Mouse (Mus musculus): ENCODE results near the gene Tll2. TPM values are rescaled to one million over a fixed set of nuclear protein-coding genes. Genes with fewer than 3 reads are reported as not detected.

The Tll2 gene
- polyA plus RNA-seq, 1 experiment from 2014 or later, result 0.10 TPM

DNA sequence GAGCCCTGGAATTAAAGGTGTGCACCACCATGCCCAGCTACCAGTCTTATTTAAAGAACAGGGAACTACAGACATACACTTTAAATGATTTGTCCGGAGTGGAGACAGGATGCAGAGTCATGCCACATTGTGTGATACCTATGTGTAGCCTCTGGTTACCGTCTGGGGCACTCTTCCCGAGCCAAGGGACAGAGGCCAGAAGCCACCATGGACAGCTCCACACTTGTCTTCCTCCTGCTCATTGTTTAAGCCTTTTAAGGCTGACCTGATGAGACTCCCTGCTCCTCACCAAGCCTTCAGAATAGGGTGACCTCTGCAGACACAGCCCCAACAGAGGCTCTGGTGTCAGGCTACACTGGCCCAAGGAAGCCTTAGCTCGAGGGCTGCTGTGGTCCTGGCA is 67.0 kb downstream of the Tll2 start:
- H3K27ac ChIP-seq (ENCODE audit: low read length), result no peak overlapping the region
- H3K4me2 ChIP-seq (ENCODE audit: low read depth, low read length), result no peak overlapping the region
- no peak overlapping the region for H3K4me3 ChIP-seq (ENCODE audit: low read length)
- no peaks in the 10 kb centered on the region for H3K27me3 ChIP-seq (replicated peaks; ENCODE audit: control insufficient read depth, insufficient read depth, low read length)
- H3K9me3 ChIP-seq (ENCODE audit: control insufficient read depth, low read length), result no peaks in the 10 kb centered on the region
- no peak overlapping the region for H3K9ac ChIP-seq (ENCODE audit: low read depth, low read length)
- WGBS, result 46% methylated on average over 4 of the region's 4 CpGs
- H3K36me3 ChIP-seq (ENCODE audit: control insufficient read depth, insufficient read depth, low read length), result no peaks in the 10 kb centered on the region
- no peak for ATAC-seq
- H3K4me1 ChIP-seq (ENCODE audit: control insufficient read depth, insufficient read depth, low read length), result no peaks in the 10 kb centered on the region

GRCm38 (mm10) chr19:41123009-41123408 is 83.6 kb downstream of the Tll2 start:
- Histone ChIP-seq H3K4me3 (ENCODE audit: low read length) (no peak overlapping the region), H3K4me2 (ENCODE audit: low read depth, low read length) (no peak overlapping the region), H3K36me3 (ENCODE audit: control insufficient read depth, insufficient read depth, low read length) (no peaks in the 10 kb centered on the region), H3K9me3 (ENCODE audit: control insufficient read depth, low read length) (no peaks in the 10 kb centered on the region), H3K9ac (ENCODE audit: low read depth, low read length) (no peak overlapping the region), H3K27ac (ENCODE audit: low read length) (no peak overlapping the region), H3K27me3 (replicated peaks; ENCODE audit: control insufficient read depth, insufficient read depth, low read length) (no peaks in the 10 kb centered on the region), H3K4me1 (ENCODE audit: control insufficient read depth, insufficient read depth, low read length) (no peaks in the 10 kb centered on the region)
- ATAC-seq, result no peak
- 37% methylated on average over 3 of the region's 3 CpGs for WGBS

DNA sequence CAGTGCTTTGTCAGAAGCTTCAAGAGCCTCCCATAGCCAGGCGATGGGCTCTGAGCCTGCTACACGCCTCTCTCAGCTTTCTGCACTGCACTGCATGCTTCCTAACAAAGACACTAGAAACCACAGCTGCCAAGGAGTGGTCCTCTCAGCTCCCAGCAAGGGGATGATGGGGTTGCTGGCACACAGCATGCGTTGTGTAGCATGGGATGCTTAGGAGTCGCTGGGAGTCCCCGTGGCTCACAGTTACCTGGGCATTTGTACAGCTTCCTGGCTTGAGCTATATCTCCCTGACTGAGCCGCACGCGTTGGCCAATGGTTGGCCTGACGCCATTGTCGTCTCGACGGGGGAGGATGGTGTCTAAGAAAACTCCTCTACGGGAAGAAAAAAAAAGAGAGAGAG is 86.7 kb downstream of the Tll2 start:
- H3K27me3 ChIP-seq (replicated peaks; ENCODE audit: control insufficient read depth, insufficient read depth, low read length), result no peaks in the 10 kb centered on the region
- H3K4me2 ChIP-seq (ENCODE audit: low read depth, low read length), result no peak overlapping the region
- H3K27ac ChIP-seq (ENCODE audit: low read length), result no peak overlapping the region
- H3K9ac ChIP-seq (ENCODE audit: low read depth, low read length), result no peak overlapping the region
- H3K9me3 ChIP-seq (ENCODE audit: control insufficient read depth, low read length), result no peaks in the 10 kb centered on the region
- H3K4me1 ChIP-seq (ENCODE audit: control insufficient read depth, insufficient read depth, low read length), result no peaks in the 10 kb centered on the region
- no peak overlapping the region for H3K4me3 ChIP-seq (ENCODE audit: low read length)
- WGBS, result 90% methylated on average over 13 of the region's 13 CpGs
- ATAC-seq, result no peak
- H3K36me3 ChIP-seq (ENCODE audit: control insufficient read depth, insufficient read depth, low read length), result no peaks in the 10 kb centered on the region

GRCm38 (mm10) chr19:41118346-41118745 is 88.3 kb downstream of the Tll2 start:
- ATAC-seq, result no peak

GRCm38 (mm10) chr19:41117334-41117733 is 89.3 kb downstream of the Tll2 start:
- WGBS, result 90% methylated on average over 4 of the region's 4 CpGs
- H3K9me3 ChIP-seq (ENCODE audit: control insufficient read depth, low read length), result no peaks in the 10 kb centered on the region
- no peak for ATAC-seq
- H3K4me3 ChIP-seq (ENCODE audit: low read length), result no peak overlapping the region
- no peak overlapping the region for H3K27ac ChIP-seq (ENCODE audit: low read length)
- H3K9ac ChIP-seq (ENCODE audit: low read depth, low read length), result no peak overlapping the region
- no peaks in the 10 kb centered on the region for H3K4me1 ChIP-seq (ENCODE audit: control insufficient read depth, insufficient read depth, low read length)
- no peaks in the 10 kb centered on the region for H3K27me3 ChIP-seq (replicated peaks; ENCODE audit: control insufficient read depth, insufficient read depth, low read length)
- H3K4me2 ChIP-seq (ENCODE audit: low read depth, low read length), result no peak overlapping the region
- H3K36me3 ChIP-seq (ENCODE audit: control insufficient read depth, insufficient read depth, low read length), result no peaks in the 10 kb centered on the region

More at GRCm38 (mm10) chr19:41118346-41118745, 88.3 kb downstream of the Tll2 start:
- 55% methylated on average over 6 of the region's 6 CpGs for WGBS
- no peak overlapping the region for H3K27ac ChIP-seq (ENCODE audit: low read length)
- no peak overlapping the region for H3K9ac ChIP-seq (ENCODE audit: low read depth, low read length)
- H3K27me3 ChIP-seq (replicated peaks; ENCODE audit: control insufficient read depth, insufficient read depth, low read length), result no peaks in the 10 kb centered on the region
- no peak overlapping the region for H3K4me2 ChIP-seq (ENCODE audit: low read depth, low read length)
- no peaks in the 10 kb centered on the region for H3K9me3 ChIP-seq (ENCODE audit: control insufficient read depth, low read length)
- no peaks in the 10 kb centered on the region for H3K4me1 ChIP-seq (ENCODE audit: control insufficient read depth, insufficient read depth, low read length)
- H3K36me3 ChIP-seq (ENCODE audit: control insufficient read depth, insufficient read depth, low read length), result no peaks in the 10 kb centered on the region
- no peak overlapping the region for H3K4me3 ChIP-seq (ENCODE audit: low read length)

GRCm38 (mm10) chr19:41114611-41115010 is 92.0 kb downstream of the Tll2 start:
- Histone ChIP-seq H3K27me3 (replicated peaks; ENCODE audit: control insufficient read depth, insufficient read depth, low read length) (no peaks in the 10 kb centered on the region), H3K9me3 (ENCODE audit: control insufficient read depth, low read length) (no peaks in the 10 kb centered on the region), H3K4me3 (ENCODE audit: low read length) (no peak overlapping the region), H3K9ac (ENCODE audit: low read depth, low read length) (no peak overlapping the region), H3K4me1 (ENCODE audit: control insufficient read depth, insufficient read depth, low read length) (no peaks in the 10 kb centered on the region), H3K36me3 (ENCODE audit: control insufficient read depth, insufficient read depth, low read length) (no peaks in the 10 kb centered on the region), H3K4me2 (ENCODE audit: low read depth, low read length) (no peak overlapping the region), H3K27ac (ENCODE audit: low read length) (no peak overlapping the region)
- ATAC-seq, result no peak
- WGBS, result 36% methylated on average over 5 of the region's 5 CpGs

DNA sequence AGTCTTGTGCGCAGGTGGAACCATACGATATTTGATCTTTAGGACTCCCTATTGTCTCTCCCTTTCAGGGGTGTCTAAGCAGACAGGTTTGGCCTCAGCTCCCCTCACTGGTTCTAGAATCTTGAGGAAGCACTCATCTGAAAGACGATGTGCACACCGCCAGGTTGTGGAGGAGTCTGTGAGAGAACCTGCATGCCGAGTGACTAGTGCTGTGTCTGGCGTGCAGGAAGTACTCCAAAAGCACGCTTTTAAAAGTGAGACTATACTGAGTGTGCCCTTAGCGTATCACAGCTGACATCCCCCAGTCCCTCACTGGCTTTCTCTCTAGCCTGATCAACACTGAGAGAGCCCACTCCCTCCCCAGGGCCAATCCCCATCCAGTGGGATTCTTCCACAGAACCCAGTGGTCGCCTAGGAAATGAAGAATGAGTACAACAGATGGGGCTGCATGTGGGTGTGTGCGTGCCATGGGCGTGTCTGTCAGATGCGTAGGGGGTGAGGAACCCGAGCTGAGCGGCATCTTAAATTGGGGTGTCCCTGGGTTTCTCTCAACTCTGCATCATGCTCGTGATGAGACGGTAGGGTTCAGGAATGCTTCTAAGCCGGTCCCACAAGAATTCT is 92.6 kb downstream of the Tll2 start:
- H3K4me3 ChIP-seq (ENCODE audit: low read length), result no peak overlapping the region
- WGBS, result 74% methylated on average over 17 of the region's 17 CpGs
- no peak for ATAC-seq

GRCm38 (mm10) chr19:41112609-41113008 is 94.0 kb downstream of the Tll2 start:
- Histone ChIP-seq H3K4me2 (ENCODE audit: low read depth, low read length) (no peak overlapping the region), H3K4me1 (ENCODE audit: control insufficient read depth, insufficient read depth, low read length) (no peaks in the 10 kb centered on the region), H3K9ac (ENCODE audit: low read depth, low read length) (no peak overlapping the region), H3K27me3 (replicated peaks; ENCODE audit: control insufficient read depth, insufficient read depth, low read length) (no peaks in the 10 kb centered on the region), H3K27ac (ENCODE audit: low read length) (no peak overlapping the region), H3K9me3 (ENCODE audit: control insufficient read depth, low read length) (no peaks in the 10 kb centered on the region), H3K36me3 (ENCODE audit: control insufficient read depth, insufficient read depth, low read length) (no peaks in the 10 kb centered on the region), H3K4me3 (ENCODE audit: low read length) (no peak overlapping the region)
- ATAC-seq, result no peak
- 38% methylated on average over 6 of the region's 6 CpGs for WGBS

More for the DNA sequence above, 92.6 kb downstream of the Tll2 start:
- Histone ChIP-seq H3K4me1 (ENCODE audit: control insufficient read depth, insufficient read depth, low read length) (no peaks in the 10 kb centered on the region), H3K36me3 (ENCODE audit: control insufficient read depth, insufficient read depth, low read length) (no peaks in the 10 kb centered on the region), H3K4me2 (ENCODE audit: low read depth, low read length) (no peak overlapping the region), H3K9me3 (ENCODE audit: control insufficient read depth, low read length) (no peaks in the 10 kb centered on the region), H3K9ac (ENCODE audit: low read depth, low read length) (no peak overlapping the region), H3K27ac (ENCODE audit: low read length) (no peak overlapping the region), H3K27me3 (replicated peaks; ENCODE audit: control insufficient read depth, insufficient read depth, low read length) (no peaks in the 10 kb centered on the region)

DNA sequence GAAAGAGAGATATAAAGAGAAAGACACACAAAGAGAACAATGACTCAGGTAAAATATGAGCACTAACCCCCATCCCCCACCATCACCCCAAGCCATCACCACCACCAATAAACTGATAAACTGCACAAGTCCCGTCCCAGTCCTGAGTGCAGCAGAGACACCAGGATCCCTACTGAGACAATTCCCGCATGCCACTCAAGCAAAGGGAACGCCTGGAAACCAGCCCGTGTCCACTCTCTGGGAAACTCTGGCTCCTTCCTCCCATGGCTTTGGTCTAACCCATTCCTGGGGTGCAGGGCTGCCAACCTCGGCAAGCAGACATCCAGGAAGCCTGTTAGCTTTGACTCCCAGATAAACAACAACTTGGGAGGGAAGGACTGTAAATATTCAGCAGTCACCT is 96.6 kb downstream of the Tll2 start:
- H3K9ac ChIP-seq (ENCODE audit: low read depth, low read length), result no peak overlapping the region
- WGBS, result 44% methylated on average over 5 of the region's 5 CpGs
- H3K9me3 ChIP-seq (ENCODE audit: control insufficient read depth, low read length), result no peaks in the 10 kb centered on the region
- no peaks in the 10 kb centered on the region for H3K27me3 ChIP-seq (replicated peaks; ENCODE audit: control insufficient read depth, insufficient read depth, low read length)
- no peak for ATAC-seq
- H3K36me3 ChIP-seq (ENCODE audit: control insufficient read depth, insufficient read depth, low read length), result no peaks in the 10 kb centered on the region
- no peak overlapping the region for H3K4me2 ChIP-seq (ENCODE audit: low read depth, low read length)
- H3K4me1 ChIP-seq (ENCODE audit: control insufficient read depth, insufficient read depth, low read length), result no peaks in the 10 kb centered on the region
- no peak overlapping the region for H3K27ac ChIP-seq (ENCODE audit: low read length)
- no peak overlapping the region for H3K4me3 ChIP-seq (ENCODE audit: low read length)

DNA sequence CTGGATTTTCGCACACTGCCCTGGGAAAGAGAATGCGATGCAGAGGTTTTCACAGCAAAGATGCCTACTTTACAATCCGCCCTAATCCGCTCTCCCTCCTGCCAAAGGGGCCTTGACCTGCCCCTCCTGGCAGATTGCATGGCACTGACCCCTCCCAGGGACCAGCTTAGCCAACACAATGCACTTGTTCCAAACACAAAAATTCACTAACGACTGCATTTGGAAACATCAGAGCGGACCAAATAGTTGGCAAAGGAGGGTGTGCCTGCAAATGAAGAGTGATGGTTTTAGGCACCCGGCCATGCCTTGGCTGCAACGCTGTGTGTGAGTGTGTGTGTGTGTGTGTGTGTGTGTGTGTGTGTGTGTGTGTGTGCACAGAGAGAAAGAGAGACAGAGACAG is 97.1 kb downstream of the Tll2 start:
- no peaks in the 10 kb centered on the region for H3K27me3 ChIP-seq (replicated peaks; ENCODE audit: control insufficient read depth, insufficient read depth, low read length)
- no peak overlapping the region for H3K4me3 ChIP-seq (ENCODE audit: low read length)
- H3K27ac ChIP-seq (ENCODE audit: low read length), result no peak overlapping the region
- H3K4me1 ChIP-seq (ENCODE audit: control insufficient read depth, insufficient read depth, low read length), result no peaks in the 10 kb centered on the region
- H3K9ac ChIP-seq (ENCODE audit: low read depth, low read length), result no peak overlapping the region
- H3K36me3 ChIP-seq (ENCODE audit: control insufficient read depth, insufficient read depth, low read length), result no peaks in the 10 kb centered on the region
- ATAC-seq, result no peak
- 66% methylated on average over 8 of the region's 8 CpGs for WGBS
- no peak overlapping the region for H3K4me2 ChIP-seq (ENCODE audit: low read depth, low read length)
- H3K9me3 ChIP-seq (ENCODE audit: control insufficient read depth, low read length), result no peaks in the 10 kb centered on the region
